Mouse (Mus musculus) lung, postnatal 25 days (tissue): ENCODE measurements around the gene Kpna7.
"Not testable (repeated sequence)": the region's sequence is repeated elsewhere in the genome, so short reads cannot be mapped to it uniquely, and the experiment has no call there.

Source experiments
- DNase-seq: peaks from one replicate; pipeline ENCODE4 v3.0.0; 2022; ENCODE audit warnings: low spot score

The Kpna7 gene

DNA sequence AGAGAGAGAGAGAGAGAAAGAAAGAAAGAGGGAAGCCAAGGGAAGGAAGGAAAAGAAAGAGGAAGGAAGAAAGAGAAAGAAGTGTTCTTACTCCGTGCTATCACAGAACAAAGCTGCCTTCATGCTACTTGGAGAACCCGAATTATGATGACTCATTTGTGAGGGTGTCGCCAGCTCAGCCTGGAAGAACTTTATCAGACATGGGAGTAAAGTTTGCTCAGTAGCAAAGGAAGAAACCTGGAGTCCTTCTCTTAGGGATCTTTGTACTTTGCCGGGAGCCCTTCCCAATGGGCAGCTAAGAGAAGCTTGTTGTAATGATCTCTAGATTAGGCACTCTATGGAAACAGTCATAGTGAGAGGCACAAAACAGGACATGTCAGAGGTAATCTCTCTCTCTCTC, 18.9 kb upstream of the Kpna7 start:
- no peak for DNase-seq

DNA sequence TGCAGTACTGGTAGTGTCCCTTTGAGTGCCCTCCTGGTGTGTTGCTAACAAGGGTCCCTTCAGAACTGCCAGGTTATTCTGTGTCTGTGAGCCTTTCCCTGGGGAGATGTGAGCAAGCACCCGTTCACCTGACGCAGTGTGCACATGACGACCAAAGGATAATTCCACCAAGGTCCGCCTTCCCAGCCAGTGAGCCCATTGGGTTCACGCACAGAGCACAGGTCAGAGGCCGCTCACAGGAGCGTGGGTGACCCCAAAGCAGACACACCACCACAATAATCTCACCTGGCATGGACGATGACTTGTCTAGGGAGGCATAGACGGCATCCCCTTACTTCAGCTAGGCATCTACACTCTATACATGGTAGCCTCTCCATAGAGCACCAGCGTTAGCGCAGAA, 17.6 kb upstream of the Kpna7 start:
- DNase-seq, result not testable (repeated sequence)

GRCm38 (mm10) chr5:145100960-145101359, 17.1 kb upstream of the Kpna7 start:
- no peak for DNase-seq

DNA sequence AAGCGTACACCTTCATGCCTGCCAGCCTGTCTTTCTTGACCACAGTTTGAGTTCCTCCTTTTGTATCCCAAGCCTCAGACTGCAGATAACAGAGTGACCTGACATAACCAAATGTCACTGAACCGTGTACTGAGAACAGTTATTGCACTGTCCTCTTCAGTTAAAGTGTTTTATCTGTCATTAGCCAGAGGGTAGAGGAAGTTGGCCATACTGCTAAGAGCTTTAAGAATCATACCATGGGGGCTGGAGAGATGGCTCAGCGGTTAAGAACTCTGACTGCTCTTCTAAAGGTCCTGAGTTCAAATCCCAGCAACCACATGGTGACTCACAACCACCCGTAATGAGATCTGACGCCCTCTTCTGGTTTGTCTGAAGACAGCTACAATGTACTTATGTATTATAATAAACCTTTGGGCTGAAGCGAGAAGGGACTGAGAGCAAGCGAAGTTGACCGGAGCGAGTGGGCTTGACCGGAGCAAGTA, 14.6 kb upstream of the Kpna7 start:
- DNase-seq, result no peak

DNA sequence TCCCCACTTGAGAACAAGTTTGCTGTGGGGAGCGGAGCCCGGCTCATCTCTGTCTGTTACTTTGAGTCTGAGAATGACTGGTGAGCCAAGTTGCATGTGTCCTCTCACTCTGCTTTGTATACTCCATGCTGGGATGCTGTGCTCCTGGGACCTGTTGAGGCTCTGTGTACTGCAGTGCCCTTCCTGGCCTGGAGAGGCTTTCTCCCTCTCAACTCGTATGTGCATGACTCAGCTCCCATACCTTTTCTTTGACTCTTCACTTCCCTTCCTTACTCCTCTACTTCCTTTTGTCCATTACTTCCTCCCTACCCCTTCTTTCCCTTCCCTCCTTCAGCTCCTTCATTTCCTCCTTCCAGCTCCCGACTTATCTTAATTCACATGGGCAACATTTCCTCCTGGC, 12.4 kb upstream of the Kpna7 start:
- no peak for DNase-seq

DNA sequence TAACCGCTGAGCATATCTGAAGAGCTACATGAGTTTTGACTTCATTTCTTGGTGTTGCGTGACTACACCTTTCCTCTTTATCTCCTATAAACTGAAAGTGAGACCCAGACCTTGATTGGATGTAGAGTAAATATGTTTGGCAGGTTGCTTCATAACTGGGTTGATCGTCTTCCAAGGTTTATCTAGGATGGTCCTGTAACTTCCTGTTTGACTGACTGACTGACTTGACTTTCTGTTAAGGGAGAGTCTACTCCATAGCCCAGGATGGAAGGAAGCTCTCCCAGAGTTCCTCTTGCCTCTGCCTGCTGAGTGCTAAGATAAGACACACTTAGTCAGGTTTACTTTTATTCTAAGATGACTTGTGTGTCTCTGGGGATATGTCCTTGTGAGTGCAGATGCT, 6.0 kb upstream of the Kpna7 start:
- DNase-seq, result no peak

DNA sequence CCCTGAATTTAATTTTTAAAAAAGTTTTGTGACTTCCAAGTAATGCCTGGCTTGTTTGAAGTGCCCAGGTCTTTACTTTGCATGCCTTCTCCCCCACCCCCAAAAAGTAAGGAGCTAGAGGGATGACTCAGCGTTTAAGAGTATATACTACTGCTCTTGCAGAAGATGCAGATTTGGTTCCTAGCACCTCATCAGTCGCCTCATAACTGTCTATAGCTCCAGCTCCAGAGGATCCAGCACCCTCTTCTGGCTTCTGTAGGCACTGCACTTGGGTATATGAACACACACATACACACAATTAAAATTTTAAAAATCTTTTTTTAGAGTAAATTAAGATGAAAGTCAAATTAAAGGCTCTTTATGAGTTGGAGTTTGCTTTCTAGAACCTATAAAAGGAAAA, 4.4 kb upstream of the Kpna7 start:
- DNase-seq, result no peak

GRCm38 (mm10) chr5:145084822-145085221, 992 bp upstream of the Kpna7 start:
- DNase-seq, result no peak

DNA sequence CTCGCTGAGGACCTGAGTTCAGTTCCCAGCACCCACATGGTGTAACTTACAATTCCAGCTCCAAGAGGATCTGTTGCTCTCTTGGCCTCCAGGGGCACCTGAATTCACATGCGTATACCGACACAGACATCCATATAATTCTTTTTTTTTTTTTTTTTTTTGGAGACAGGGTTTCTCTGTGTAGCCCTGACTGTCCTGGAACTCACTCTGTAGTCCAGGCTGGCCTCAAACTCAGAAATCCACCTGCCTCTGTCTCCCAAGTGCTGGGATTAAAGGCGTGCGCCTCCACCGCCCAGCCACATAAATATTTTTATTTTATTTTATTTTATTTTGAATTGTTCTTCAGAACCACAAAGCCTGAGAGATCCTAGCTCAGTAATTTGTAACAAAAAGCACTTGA, 629 bp downstream of the Kpna7 start:
- not testable (repeated sequence) for DNase-seq

DNA sequence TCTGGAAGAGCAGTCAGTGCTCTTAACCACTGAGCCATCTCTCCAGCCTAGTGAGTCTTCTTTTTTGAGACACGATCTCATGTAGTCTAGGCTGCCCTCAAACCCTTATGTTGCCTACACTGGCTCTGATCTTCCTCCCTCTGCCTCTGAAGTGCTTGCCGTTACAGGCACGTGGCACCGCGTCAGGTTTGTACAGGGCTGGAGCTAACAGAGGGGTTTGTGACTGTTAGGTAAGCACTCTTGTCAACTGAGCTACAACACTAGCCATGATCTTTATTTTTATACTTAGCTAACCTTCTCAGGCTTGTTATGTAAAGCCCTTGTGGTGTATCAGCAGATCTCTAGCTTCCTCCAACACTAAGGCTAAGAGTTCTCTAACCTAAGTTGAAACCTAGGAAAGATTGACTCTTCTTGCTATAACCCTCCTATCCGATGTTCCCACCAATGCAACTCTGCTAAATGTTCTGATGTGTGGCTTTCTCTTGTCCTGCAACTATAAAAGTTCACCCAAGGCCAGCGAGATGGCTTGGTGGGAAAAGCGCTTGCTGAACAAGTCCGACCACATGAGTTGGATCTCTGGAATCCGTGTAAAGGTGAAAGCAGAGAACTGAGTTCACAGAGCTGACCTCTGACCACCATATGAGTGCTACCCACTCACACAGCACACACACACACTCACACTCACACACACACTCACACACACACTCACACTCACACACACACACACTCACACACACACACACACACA, 1.8 kb downstream of the Kpna7 start:
- DNase-seq, result peak; percentile 68

DNA sequence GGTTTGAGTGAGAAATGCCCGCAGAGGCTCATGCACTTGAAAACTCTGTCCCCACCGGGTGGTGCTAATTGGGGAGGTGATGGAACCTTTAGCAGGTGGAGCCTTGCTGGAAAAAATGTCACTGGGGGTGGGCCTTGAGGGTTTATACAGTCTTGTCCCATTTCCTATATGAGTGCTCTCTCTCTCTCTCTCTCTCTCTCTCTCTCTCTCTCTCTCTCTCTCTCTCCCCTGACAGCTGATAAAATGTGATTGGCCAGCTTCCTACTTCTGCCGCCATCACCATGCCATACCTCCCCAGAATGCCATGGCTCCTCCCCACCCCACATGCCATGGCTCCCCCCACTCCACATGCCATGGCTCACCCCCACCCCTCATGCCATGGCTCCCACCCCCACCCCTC, 8.7 kb downstream of the Kpna7 start:
- no peak for DNase-seq

DNA sequence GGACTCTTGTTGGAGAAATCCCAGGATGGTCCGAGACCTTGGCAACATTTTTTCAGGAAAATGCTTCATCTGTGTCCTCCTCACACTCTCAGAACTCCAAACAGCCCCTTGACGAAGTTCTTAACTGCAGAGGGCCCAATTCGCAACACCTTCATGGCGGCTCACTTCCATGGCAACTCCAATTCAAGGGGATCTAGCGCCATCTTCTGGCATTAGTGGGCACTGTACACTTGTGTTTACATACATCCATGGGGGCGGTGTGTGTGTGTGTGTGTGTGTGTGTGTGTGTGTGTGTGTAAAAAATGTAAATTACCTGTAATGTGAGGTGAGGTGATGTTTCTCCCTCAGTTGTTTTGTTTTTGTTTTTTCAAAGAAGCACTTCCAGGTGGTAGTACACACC, 12.5 kb downstream of the Kpna7 start:
- DNase-seq, result no peak

GRCm38 (mm10) chr5:145069707-145070106, 14.1 kb downstream of the Kpna7 start:
- peak; percentile 61 for DNase-seq

DNA sequence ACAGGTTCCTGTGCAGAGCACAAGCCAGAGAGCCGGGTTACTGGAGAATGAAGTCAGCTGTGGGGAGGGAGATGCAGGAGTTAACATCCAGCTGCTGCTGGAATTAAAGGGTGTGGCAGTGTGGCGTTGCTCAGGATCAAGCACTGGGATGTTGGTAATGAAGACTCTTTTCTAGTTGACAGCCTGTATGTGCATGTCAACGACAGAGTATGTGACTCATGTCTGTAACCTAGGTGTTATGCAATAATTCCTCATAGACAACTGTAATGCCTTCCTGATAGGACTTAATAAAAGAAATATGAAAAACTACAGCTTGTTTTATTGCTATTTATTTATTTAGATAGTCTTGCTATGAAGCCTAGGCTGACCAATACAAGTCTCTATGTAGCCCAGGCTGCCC, 15.0 kb downstream of the Kpna7 start:
- DNase-seq, result no peak

DNA sequence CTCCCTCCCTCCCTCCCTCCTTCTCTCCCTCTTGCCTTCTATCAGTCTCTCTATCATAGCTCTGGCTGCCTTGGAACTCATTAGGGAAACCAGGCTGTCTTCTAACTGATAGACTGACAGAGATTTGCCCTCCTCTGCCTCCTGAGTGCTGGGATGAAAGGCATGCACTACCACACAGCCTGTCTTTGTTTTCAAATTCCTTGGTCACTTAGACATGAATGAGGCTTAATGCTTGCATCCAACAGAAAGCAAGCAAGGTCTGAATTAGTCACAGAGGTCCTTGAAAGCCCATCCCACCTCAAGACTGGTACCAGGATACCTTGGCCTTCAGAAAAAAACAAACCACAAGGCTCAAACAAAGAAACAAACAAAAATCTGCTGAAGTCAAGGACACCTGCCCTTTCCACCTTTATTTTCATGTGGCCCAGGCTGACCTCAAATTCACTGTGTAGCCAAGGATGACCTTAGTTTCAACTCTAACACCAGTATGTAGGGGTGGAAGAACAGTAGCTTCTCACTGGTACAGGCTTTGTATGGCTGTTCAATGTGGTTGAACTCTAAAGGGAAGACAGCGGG, 19.0 kb downstream of the Kpna7 start:
- no peak for DNase-seq

- DNase-seq, result no peak
Observed at GRCm38 (mm10) chr5:145059524-145059923, 24.3 kb downstream of the Kpna7 start.

DNA sequence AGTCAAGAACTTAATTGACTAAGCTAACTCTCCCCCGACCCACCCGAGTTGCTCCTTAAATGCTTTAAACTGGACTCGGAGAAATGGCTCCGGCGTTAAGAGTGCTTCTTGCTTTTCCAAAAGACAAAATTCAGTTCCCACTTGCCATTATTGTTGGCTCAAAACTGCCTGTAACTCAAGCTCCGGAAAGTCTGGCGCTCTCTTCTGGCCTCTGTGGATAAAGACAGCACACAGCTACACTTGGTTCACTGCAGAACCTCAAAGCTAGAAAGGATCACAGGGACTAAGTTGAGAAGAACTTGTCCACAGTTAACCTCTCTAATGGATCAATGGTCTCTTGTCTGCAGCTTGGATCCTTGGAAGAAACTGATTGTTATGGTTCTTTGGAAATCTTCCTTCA, 25.1 kb downstream of the Kpna7 start:
- no peak for DNase-seq

DNA sequence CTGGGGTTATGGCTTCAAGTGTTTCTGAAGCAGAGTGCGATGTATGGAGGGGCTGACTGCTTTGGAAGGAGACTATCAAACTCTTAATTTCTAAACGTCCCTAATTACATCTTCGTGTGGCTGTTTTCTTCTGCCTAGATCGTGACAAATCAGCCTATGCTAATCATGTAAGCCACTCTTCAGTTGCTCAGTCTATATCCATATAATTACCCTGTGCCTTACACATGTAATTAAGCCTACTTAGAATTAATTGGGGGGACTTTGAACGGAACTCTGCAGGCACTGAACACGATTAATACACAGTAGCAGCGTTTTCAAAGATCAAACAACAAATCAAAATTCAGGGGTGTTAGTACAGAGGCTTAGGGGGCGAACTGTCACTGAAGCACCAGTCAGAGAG, 25.9 kb downstream of the Kpna7 start:
- no peak for DNase-seq

DNA sequence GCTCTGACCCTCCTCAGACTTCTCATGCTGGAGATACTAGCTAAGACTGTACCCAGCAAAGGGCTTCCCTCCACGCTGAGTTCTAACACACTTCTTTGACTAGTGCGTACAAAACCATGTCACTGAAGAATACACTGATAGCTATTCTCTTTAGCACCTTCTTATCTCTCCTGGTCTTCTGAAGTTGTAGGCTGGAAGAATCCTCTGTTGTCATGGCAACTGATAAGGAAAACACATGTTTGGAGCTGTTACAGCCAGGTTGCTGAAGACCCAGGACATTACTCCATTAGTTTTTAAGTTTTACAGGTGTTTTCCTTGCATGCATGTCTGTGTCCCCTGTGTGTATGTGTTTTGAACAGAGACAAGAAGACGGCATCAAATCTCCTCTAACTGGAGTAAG, 29.6 kb downstream of the Kpna7 start:
- DNase-seq, result not testable (repeated sequence)

DNA sequence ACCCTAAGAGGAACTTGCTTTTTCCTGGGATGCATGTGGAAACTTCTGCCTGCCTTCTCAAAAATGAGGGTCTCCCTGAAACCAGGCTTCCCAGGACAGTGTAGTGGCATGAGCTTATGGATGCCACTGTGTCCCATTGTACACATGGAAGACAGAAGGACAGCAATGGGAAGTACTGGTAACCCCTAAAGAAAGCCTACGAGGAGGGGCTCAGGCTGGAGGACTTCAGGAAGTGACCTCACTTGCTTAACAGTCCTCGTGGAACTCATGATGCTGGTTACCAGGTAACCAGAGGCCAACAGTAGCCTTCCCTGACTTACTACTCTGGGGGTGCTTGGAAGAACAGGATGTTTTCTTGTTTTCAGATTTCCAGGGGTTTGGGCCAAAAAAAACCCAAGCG, 41.1 kb downstream of the Kpna7 start, which contains the start of gene 1700018F24Rik:
Gene 1700018F24Rik, plus strand, starts transcription at position 301 of the 400 bp plus-strand sequence.
- DNase-seq, result not testable (repeated sequence)

DNA sequence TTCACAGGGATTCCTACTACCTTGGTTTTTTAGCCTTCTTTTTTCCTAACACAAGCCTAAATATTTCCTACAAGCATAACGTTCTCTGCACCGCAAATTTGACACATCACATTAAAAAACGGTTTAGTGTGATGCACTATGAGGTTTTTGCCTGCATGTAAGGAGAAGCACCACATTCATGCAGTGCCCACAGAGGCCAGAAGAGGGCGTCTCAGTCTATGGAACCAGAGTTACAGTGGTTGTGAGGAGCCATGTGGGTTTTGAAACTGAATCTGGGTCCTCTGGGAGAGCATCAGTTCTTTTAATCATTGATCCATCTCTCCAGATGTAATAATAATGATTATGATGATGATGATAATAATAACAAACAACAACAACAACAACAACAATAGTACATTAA, 42.2 kb downstream of the Kpna7 start:
- no peak for DNase-seq

DNA sequence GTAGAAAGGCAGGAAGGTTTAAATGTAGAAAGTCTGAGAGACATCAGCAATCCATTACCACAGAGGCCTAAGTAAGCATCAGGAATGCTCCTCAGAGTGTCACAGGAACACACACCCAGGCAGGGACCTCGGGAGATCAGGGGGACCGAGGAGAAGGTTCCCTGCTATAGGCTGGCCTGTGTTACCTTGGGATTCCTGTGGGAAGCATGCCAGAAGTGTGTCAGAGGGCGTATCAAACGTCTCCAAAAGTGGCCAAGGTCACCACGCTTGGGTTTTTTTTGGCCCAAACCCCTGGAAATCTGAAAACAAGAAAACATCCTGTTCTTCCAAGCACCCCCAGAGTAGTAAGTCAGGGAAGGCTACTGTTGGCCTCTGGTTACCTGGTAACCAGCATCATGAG, 51.4 kb downstream of the Kpna7 start, which contains the start of gene Gm4871:
Gene Gm4871, minus strand, starts transcription at position 364 of the 400 bp plus-strand sequence.
- DNase-seq, result not testable (repeated sequence)

- DNase-seq, result not testable (repeated sequence)
Observed at GRCm38 (mm10) chr5:145030476-145030875, 53.4 kb downstream of the Kpna7 start.

DNA sequence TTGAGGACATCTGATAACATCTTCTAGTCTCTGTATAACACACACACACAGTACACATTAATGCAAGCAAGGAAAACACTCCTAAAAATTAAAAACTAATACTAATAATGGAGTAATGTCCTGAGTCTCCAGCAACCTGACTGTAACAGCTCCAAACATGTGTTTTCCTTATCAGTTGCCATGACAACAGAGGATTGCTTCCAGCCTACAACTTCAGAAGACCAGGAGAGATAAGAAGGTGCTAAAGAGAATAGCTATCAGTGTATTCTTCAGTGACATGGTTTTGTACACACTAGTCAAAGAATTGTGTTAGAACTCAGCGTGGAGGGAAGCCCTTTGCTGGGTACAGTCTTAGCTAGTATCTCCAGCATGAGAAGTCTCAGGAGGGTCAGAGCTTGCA, 63.1 kb downstream of the Kpna7 start:
- DNase-seq, result not testable (repeated sequence)
